Mouse (Mus musculus) megakaryocyte, embryonic 14.5 days (primary cell): ENCODE data around the gene Abhd2.

Source experiments
- FLI1 ChIP-seq: IDR thresholded peaks from 2 replicates; pipeline ENCODE4 v1.6.1; 2012; ENCODE audit warnings: low read length, inconsistent platforms, mixed read lengths
- GATA1 ChIP-seq: IDR thresholded peaks from 3 replicates; pipeline ENCODE4 v1.6.1; 2012; ENCODE audit warnings: mixed read lengths, low read length, inconsistent platforms, borderline replicate concordance

DNA sequence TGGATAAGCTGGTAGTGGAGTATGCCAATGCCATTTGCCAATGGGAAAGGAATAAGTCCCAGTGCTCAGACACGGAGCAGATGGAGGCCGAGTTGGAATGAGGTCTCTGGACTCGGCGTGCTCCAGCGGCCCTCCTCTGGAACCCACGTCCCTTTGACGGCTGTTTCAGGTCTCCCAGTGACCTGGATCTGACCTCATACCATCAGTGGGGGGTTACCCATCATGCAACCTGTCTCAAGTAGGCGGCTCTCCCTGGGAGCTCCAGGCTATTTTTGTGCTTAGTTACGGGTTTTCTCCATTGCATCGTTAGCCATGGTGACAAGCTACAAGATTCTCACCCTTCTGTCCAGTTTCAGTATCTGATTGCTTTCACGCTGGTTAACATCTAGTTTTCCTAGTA, 87.1 kb downstream of the Abhd2 start:
- TF ChIP-seq GATA1 (no peak), FLI1 (no peak)
